In the genomic region with DNA sequence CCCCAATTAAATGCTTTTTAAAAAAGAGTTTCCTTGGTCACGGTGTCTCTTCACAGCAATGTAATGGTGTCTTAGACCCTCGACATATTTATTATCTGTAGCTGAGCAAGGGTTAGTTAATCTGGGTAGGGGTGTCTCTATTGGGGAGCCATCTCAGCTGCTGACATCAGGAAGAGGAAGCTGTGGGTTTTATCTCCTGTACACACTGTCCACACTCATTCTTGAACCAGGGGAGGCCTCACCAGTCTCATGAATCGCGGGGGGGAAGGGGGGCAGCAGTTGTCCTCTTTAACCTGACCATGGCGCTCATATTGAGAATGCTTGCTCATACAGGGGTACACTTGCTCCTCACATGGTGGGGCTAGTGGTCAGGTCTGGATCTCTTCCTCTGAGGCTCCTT, we compare ENCODE assay signal across 25 mouse cellular contexts. TPM values are rescaled to one million over a fixed set of nuclear protein-coding genes. Genes with fewer than 3 reads are reported as not detected.
DNase-seq lines count a peak whose midpoint lies in the region; ATAC-seq and TF ChIP-seq lines count a peak whose summit lies in the region.
"Had no signal": no experiment of that assay in that cellular context is flagged by ENCODE, and none has a peak within 500 bp of the region (broad histone marks: within the 10 kb centered on the region; RNA-seq: fewer than 3 reads in every experiment).

No protein-coding gene starts in this region.

- WGBS in liver, postnatal 0 days (ENCODE audit: insufficient replicate concordance): 44% methylated on average over 5 of the region's 5 CpGs
- 47% methylated on average over 5 of the region's 5 CpGs for WGBS in liver, embryonic 11.5 days

- no peak overlapping the region for H3K4me2 ChIP-seq in liver, postnatal 0 days (ENCODE audit: low read depth, low read length)
- no peak overlapping the region for H3K4me2 ChIP-seq in liver, embryonic 11.5 days
- H3K4me2 ChIP-seq: forebrain, embryonic 13.5 days; heart, embryonic 11.5 days; heart, embryonic 15.5 days; hindbrain, embryonic 14.5 days had no signal

- no peak for DNase-seq in liver, postnatal 0 days
- DNase-seq in liver, embryonic 11.5 days (ENCODE audit: low spot score): no peak
- DNase-seq in MEL (ENCODE audit: low read depth, low spot score): peak; percentile 91
- no peak for DNase-seq in left cerebral cortex, adult 18-20 months (ENCODE audit: low spot score in 2 of 2)
- DNase-seq in gastrocnemius, postnatal 14 days: no peak
- DNase-seq: adrenal gland, adult 2 months; adrenal gland, postnatal 25 days; cerebellum, adult 18-20 months; cerebellum, adult 9-11 months; cerebellum, postnatal 36 days; forebrain, postnatal 0 days; gastrocnemius, adult 2 months; gastrocnemius, postnatal 36 days; heart, adult 2 months; heart, postnatal 14 days had no signal

- H3K27ac ChIP-seq in liver, postnatal 0 days (ENCODE audit: low read depth): no peak overlapping the region
- H3K27ac ChIP-seq in liver, embryonic 11.5 days (ENCODE audit: low read depth, low read length): no peak overlapping the region
- peak overlapping the region; percentile 81 for H3K27ac ChIP-seq in MEL (ENCODE audit: control insufficient read depth, low read depth, low read length)
- H3K27ac ChIP-seq: embryonic facial prominence, embryonic 10.5 days; forebrain, embryonic 13.5 days; gastrocnemius, adult 2 months; heart, adult 2 months; heart, embryonic 15.5 days; hindbrain, embryonic 10.5 days; hindbrain, embryonic 14.5 days had no signal

- H3K4me1 ChIP-seq in liver, postnatal 0 days (ENCODE audit: insufficient read depth): peaks cover 10% of the 10 kb centered on the region
- peaks cover 3% of the 10 kb centered on the region for H3K4me1 ChIP-seq in liver, embryonic 11.5 days (replicated peaks; ENCODE audit: control insufficient read depth, insufficient read depth, low read length)
- H3K4me1 ChIP-seq in MEL (ENCODE audit: control insufficient read depth in 1 of 2, insufficient read depth in 2 of 2, low read length in 2 of 2): peaks cover 41 to 61% of the 10 kb centered on the region in 2 experiments
- H3K4me1 ChIP-seq: heart, embryonic 15.5 days had no signal

- H3K9me3 ChIP-seq in liver, postnatal 0 days (ENCODE audit: low read length): no peaks in the 10 kb centered on the region
- no peaks in the 10 kb centered on the region for H3K9me3 ChIP-seq in liver, embryonic 11.5 days (ENCODE audit: control insufficient read depth, low read length)
- no peaks in the 10 kb centered on the region for H3K9me3 ChIP-seq in MEL (replicated peaks; ENCODE audit: insufficient read depth, low read length)
- H3K9me3 ChIP-seq: embryonic facial prominence, embryonic 10.5 days; forebrain, embryonic 13.5 days; heart, embryonic 15.5 days; hindbrain, embryonic 10.5 days had no signal

- H3K4me3 ChIP-seq in liver, postnatal 0 days (ENCODE audit: low read depth, low read length): no peak overlapping the region
- H3K4me3 ChIP-seq in liver, embryonic 11.5 days (ENCODE audit: low read depth, low read length): no peak overlapping the region
- H3K4me3 ChIP-seq in MEL (ENCODE audit: control insufficient read depth in 1 of 2, insufficient read depth in 1 of 2, low read depth in 2 of 2, low read length in 2 of 2): no peak overlapping the region
- H3K4me3 ChIP-seq: embryonic facial prominence, embryonic 10.5 days; forebrain, embryonic 13.5 days; gastrocnemius, adult 2 months; heart, adult 2 months; heart, embryonic 15.5 days; hindbrain, embryonic 10.5 days had no signal

- no peak for TF ChIP-seq RAD21 in MEL (IDR thresholded peaks at IDR 0.05; ENCODE audit: low read depth, low read length)

- no peak for TF ChIP-seq POLR2A in MEL (IDR thresholded peaks at IDR 0.05; ENCODE audit: control insufficient read depth in 1 of 2, insufficient read depth in 1 of 2, low read depth in 1 of 2, low read length in 2 of 2, poor library complexity in 1 of 2)

- no peak for TF ChIP-seq CTCF in liver, postnatal 0 days (IDR thresholded peaks at IDR 0.05; ENCODE audit: low read depth)
- 0 out of 6 replicates have a peak, but pooled peaks of 1 of the 3 experiments have one; percentile 0 for TF ChIP-seq CTCF in MEL (IDR thresholded peaks at IDR 0.05 in 2 of 3, conservative IDR thresholded peaks at IDR 0.05 in 1 of 3; ENCODE audit: control insufficient read depth in 1 of 3, insufficient read depth in 1 of 3, low read depth in 2 of 3, low read length in 3 of 3, poor library complexity in 1 of 3, severe bottlenecking in 1 of 3)

- no peaks in the 10 kb centered on the region for H3K27me3 ChIP-seq in liver, postnatal 0 days (ENCODE audit: insufficient read depth, low read length)
- no peaks in the 10 kb centered on the region for H3K27me3 ChIP-seq in liver, embryonic 11.5 days (replicated peaks; ENCODE audit: control insufficient read depth, insufficient read depth, low read length)
- H3K27me3 ChIP-seq in MEL (ENCODE audit: control insufficient read depth in 1 of 2, insufficient read depth in 2 of 2, low read length in 2 of 2): no peaks in the 10 kb centered on the region
- H3K27me3 ChIP-seq: forebrain, embryonic 13.5 days; heart, embryonic 15.5 days had no signal

- H3K9ac ChIP-seq in liver, postnatal 0 days (replicated peaks): no peak overlapping the region
- no peak overlapping the region for H3K9ac ChIP-seq in liver, embryonic 11.5 days (ENCODE audit: low read depth, low read length)
- peak overlapping the region; percentile 41 for H3K9ac ChIP-seq in MEL (ENCODE audit: control insufficient read depth, low read depth, low read length, poor library complexity, severe bottlenecking)
- H3K9ac ChIP-seq: forebrain, embryonic 13.5 days; forebrain, postnatal 0 days; heart, embryonic 15.5 days; hindbrain, embryonic 14.5 days had no signal

- peak; percentile 38; the same call in 1 of the 2 replicates for ATAC-seq in liver, postnatal 0 days
- no peak for ATAC-seq in liver, embryonic 11.5 days (replicated peaks; ENCODE audit: low FRiP score)
- 0 out of 2 replicates have a peak, but pooled peaks have one; percentile 35 for ATAC-seq in megakaryocyte, adult 5-6 weeks (ENCODE audit: poor library complexity, severe bottlenecking)
- ATAC-seq in activated CD4-positive, CD25-positive, alpha-beta regulatory T cell, adult 4 months: no peak
- ATAC-seq: forebrain, embryonic 13.5 days; forebrain, postnatal 0 days; Patski had no signal

- H3K79me2 ChIP-seq in MEL (ENCODE audit: control insufficient read depth, insufficient read depth, low read length, poor library complexity): no peaks in the 10 kb centered on the region

- no peaks in the 10 kb centered on the region for H3K36me3 ChIP-seq in liver, postnatal 0 days (replicated peaks; ENCODE audit: insufficient read depth, low read length)
- no peaks in the 10 kb centered on the region for H3K36me3 ChIP-seq in liver, embryonic 11.5 days (ENCODE audit: control insufficient read depth, insufficient read depth, low read length)
- H3K36me3 ChIP-seq in MEL (ENCODE audit: control insufficient read depth in 1 of 2, insufficient read depth in 2 of 2, low read length in 2 of 2): peaks cover 0 to 49% of the 10 kb centered on the region in 2 experiments; a peak in 2 of 4 replicates
- H3K36me3 ChIP-seq: embryonic facial prominence, embryonic 10.5 days; heart, embryonic 15.5 days; hindbrain, embryonic 10.5 days had no signal

- intact Hi-C loops in gastrocnemius, postnatal 14 days (cut with DNase I; ENCODE audit: low total_unique reads): loop anchor here (10.0 kb wide), 1 partner anchor 57 kb away; no protein-coding TSS in a partner anchor

- TF ChIP-seq EP300 in liver, postnatal 0 days (IDR thresholded peaks at IDR 0.05; ENCODE audit: low read depth): no peak
- TF ChIP-seq EP300 in MEL (IDR thresholded peaks at IDR 0.05; ENCODE audit: low read depth in 1 of 2, low read length in 2 of 2): peak; percentile 97 to 99

TF ChIP-seq in MEL, 35 proteins besides CTCF, POLR2A, EP300 and RAD21 (continues in another document):
- TF ChIP-seq ZKSCAN1 (IDR thresholded peaks at IDR 0.05; ENCODE audit: low read depth, low read length) (no peak), TAL1 (IDR thresholded peaks at IDR 0.05; ENCODE audit: low read length) (peak; percentile 90), GATA1 (IDR thresholded peaks at IDR 0.05; ENCODE audit: low read depth, low read length) (peak; percentile 96)

RNA-seq across cellular contexts. Expression of a gene that starts 1.4 kb away (rescaled TPM):
- polyA plus RNA-seq in liver, postnatal 0 days (2015; fragmentation: Nextera tagmentation; extraction: Ambion mirVana): 1.5 and 1.9 TPM in 2 replicates
- polyA plus RNA-seq in liver, embryonic 11.5 days (2014; fragmentation: Nextera tagmentation; extraction: Ambion mirVana): 0.73 and 0.82 TPM in 2 replicates
- 3.4 and 5.2 TPM in 2 replicates for total RNA-seq in MEL (2012; rRNA removed)
- 1 to 10 TPM in 1 of 2 experiments, not detected in 1; 3.2 TPM for polyA plus RNA-seq in MEL (2012; ENCODE audit: insufficient read depth in 1 of 2, insufficient read length in 2 of 2, low read depth in 1 of 2, low replicate concordance in 2 of 2, missing spikeins in 1 of 2)
- not detected in 2 replicates for total RNA-seq in megakaryocyte, adult 5-6 weeks (2015)
- not detected in 2 replicates for total RNA-seq in megakaryocyte, adult 5-6 weeks (2017)
- polyA plus RNA-seq in activated CD4-positive, CD25-positive, alpha-beta regulatory T cell, adult 4 months (2017; shearing (Covaris generic)): not detected
- total RNA-seq in left cerebral cortex, adult 18-20 months (2021): not detected
- not detected for total RNA-seq in gastrocnemius, postnatal 14 days (2021)
- total RNA-seq: adrenal gland, adult 2 months; adrenal gland, postnatal 25 days; gastrocnemius, adult 2 months; gastrocnemius, postnatal 36 days; heart, adult 2 months; heart, postnatal 14 days had no signal
- polyA plus RNA-seq: adrenal gland, adult 2 months; embryonic facial prominence, embryonic 10.5 days; embryonic facial prominence, embryonic 14.5 days; forebrain, embryonic 13.5 days; forebrain, postnatal 0 days; heart, embryonic 15.5 days; hindbrain, embryonic 10.5 days; hindbrain, embryonic 14.5 days; Patski had no signal

RNA-seq across cellular contexts. Expression of a gene that starts 26.1 kb away (rescaled TPM):
- 5.5 and 6.0 TPM in 2 replicates for polyA plus RNA-seq in liver, postnatal 0 days (2015; fragmentation: Nextera tagmentation; extraction: Ambion mirVana)
- 22.3 and 24.6 TPM in 2 replicates for polyA plus RNA-seq in liver, embryonic 11.5 days (2014; fragmentation: Nextera tagmentation; extraction: Ambion mirVana)
- 26.3 and 35.4 TPM in 2 replicates for total RNA-seq in MEL (2012; rRNA removed)
- polyA plus RNA-seq in MEL (2012; ENCODE audit: insufficient read depth in 1 of 2, insufficient read length in 2 of 2, low read depth in 1 of 2, low replicate concordance in 2 of 2, missing spikeins in 1 of 2): 10 to 100 TPM in 1 of 2 experiments, not detected in 1; 19.4 TPM
- total RNA-seq in megakaryocyte, adult 5-6 weeks (2015): 13.1 and 13.5 TPM in 2 replicates
- total RNA-seq in megakaryocyte, adult 5-6 weeks (2017): 21.4 and 25.0 TPM in 2 replicates
- polyA plus RNA-seq in activated CD4-positive, CD25-positive, alpha-beta regulatory T cell, adult 4 months (2017; shearing (Covaris generic)): 1 to 10 TPM; 3.5 to 4.2 TPM
- 10 to 100 TPM; 18.0 to 18.7 TPM for total RNA-seq in left cerebral cortex, adult 18-20 months (2021)
- total RNA-seq in gastrocnemius, postnatal 14 days (2021): 10 to 100 TPM; 11.0 to 11.1 TPM

RNA-seq across cellular contexts. Expression of a gene that starts 47.6 kb away (rescaled TPM):
- polyA plus RNA-seq in liver, postnatal 0 days (2015; fragmentation: Nextera tagmentation; extraction: Ambion mirVana): 119 and 137 TPM in 2 replicates
- polyA plus RNA-seq in liver, embryonic 11.5 days (2014; fragmentation: Nextera tagmentation; extraction: Ambion mirVana): 149 TPM in 2 replicates
- 84.2 and 101 TPM in 2 replicates for total RNA-seq in MEL (2012; rRNA removed)
- 10 to 100 TPM in 1 of 2 experiments, not detected in 1; 81.8 TPM for polyA plus RNA-seq in MEL (2012; ENCODE audit: insufficient read depth in 1 of 2, insufficient read length in 2 of 2, low read depth in 1 of 2, low replicate concordance in 2 of 2, missing spikeins in 1 of 2)
- total RNA-seq in megakaryocyte, adult 5-6 weeks (2015): 247 and 251 TPM in 2 replicates
- total RNA-seq in megakaryocyte, adult 5-6 weeks (2017): 169 and 186 TPM in 2 replicates
- 10 to 100 TPM; 52.4 to 55.6 TPM for polyA plus RNA-seq in activated CD4-positive, CD25-positive, alpha-beta regulatory T cell, adult 4 months (2017; shearing (Covaris generic))
- total RNA-seq in left cerebral cortex, adult 18-20 months (2021): 100 to 1,000 TPM; 119 to 141 TPM
- 10 to 100 TPM; 42.7 to 47.5 TPM for total RNA-seq in gastrocnemius, postnatal 14 days (2021)

Comparison
In these comparisons a context has a peak if more than half of its experiments do, and no peak if none do; other contexts are left out.
1. ATAC-seq: peak in liver, postnatal 0 days (single experiment) and megakaryocyte, adult 5-6 weeks (single experiment); none in liver, embryonic 11.5 days (single experiment) and activated CD4-positive, CD25-positive, alpha-beta regulatory T cell, adult 4 months (single experiment).